Mouse (Mus musculus): ENCODE data around the gene Sympk.
"Not testable (repeated sequence)": the region's sequence is repeated elsewhere in the genome, so short reads cannot be mapped to it uniquely, and the experiment has no call there.

Sympk gene

GRCm38 (mm10) chr7:19052345-19053135 is 28.4 kb downstream of the Sympk start:
- DNase-seq (ENCODE audit: low spot score), result no peak

GRCm38 (mm10) chr7:19053136-19053532 is 29.0 kb downstream of the Sympk start:
- no peak for DNase-seq (ENCODE audit: low spot score)

- no peak for DNase-seq (ENCODE audit: low spot score)
Observed at GRCm38 (mm10) chr7:19054047-19054776, 30.0 kb downstream of the Sympk start, which contains the start of gene Rsph6a. Gene Rsph6a, plus strand, starts transcription at chr7:19054690.

GRCm38 (mm10) chr7:19054777-19055076 is 30.6 kb downstream of the Sympk start:
- no peak for DNase-seq (ENCODE audit: low spot score)

GRCm38 (mm10) chr7:19055108-19055507 is 30.9 kb downstream of the Sympk start:
- DNase-seq (ENCODE audit: low spot score), result no peak

GRCm38 (mm10) chr7:19057405-19057804 is 33.2 kb downstream of the Sympk start:
- DNase-seq (ENCODE audit: low spot score), result no peak

- DNase-seq (ENCODE audit: low spot score), result no peak
Observed at GRCm38 (mm10) chr7:19065896-19066295, 41.7 kb downstream of the Sympk start.

GRCm38 (mm10) chr7:19067063-19067462 is 42.9 kb downstream of the Sympk start:
- no peak for DNase-seq (ENCODE audit: low spot score)

GRCm38 (mm10) chr7:19067935-19068334 is 43.8 kb downstream of the Sympk start:
- DNase-seq (ENCODE audit: low spot score), result no peak

GRCm38 (mm10) chr7:19068707-19069106 is 44.5 kb downstream of the Sympk start:
- peak; percentile 75 for DNase-seq (ENCODE audit: low spot score)

GRCm38 (mm10) chr7:19069500-19069899 is 45.3 kb downstream of the Sympk start:
- peak; percentile 59 for DNase-seq (ENCODE audit: low spot score)

- not testable (repeated sequence) for DNase-seq (ENCODE audit: low spot score)
Observed at GRCm38 (mm10) chr7:19071024-19071423, 46.8 kb downstream of the Sympk start.

GRCm38 (mm10) chr7:19073504-19073903 is 49.3 kb downstream of the Sympk start:
- no peak for DNase-seq (ENCODE audit: low spot score)

GRCm38 (mm10) chr7:19074494-19074893 is 50.3 kb downstream of the Sympk start:
- DNase-seq (ENCODE audit: low spot score), result no peak

- no peak for DNase-seq (ENCODE audit: low spot score)
Observed at GRCm38 (mm10) chr7:19075231-19075630, 51.1 kb downstream of the Sympk start.

- DNase-seq (ENCODE audit: low spot score), result peak; percentile 92
Observed at GRCm38 (mm10) chr7:19075723-19076585, 51.8 kb downstream of the Sympk start, which contains the start of gene Dmwd. Gene Dmwd, plus strand, starts transcription at chr7:19076227.

- DNase-seq (ENCODE audit: low spot score), result no peak
Observed at GRCm38 (mm10) chr7:19076586-19076991, 52.4 kb downstream of the Sympk start.

GRCm38 (mm10) chr7:19077761-19078160 is 53.6 kb downstream of the Sympk start:
- no peak for DNase-seq (ENCODE audit: low spot score)

GRCm38 (mm10) chr7:19078732-19079131 is 54.6 kb downstream of the Sympk start:
- no peak for DNase-seq (ENCODE audit: low spot score)

- DNase-seq (ENCODE audit: low spot score), result no peak
Observed at GRCm38 (mm10) chr7:19080451-19080950, 56.3 kb downstream of the Sympk start.

- DNase-seq (ENCODE audit: low spot score), result no peak
Observed at GRCm38 (mm10) chr7:19082171-19082570, 58.0 kb downstream of the Sympk start.

- DNase-seq (ENCODE audit: low spot score), result no peak
Observed at GRCm38 (mm10) chr7:19083096-19083495, 58.9 kb downstream of the Sympk start.

All from c-Kit-positive CD71-positive TER-119-positive erythroid progenitor cells, embryonic 14.5 days (primary cell).